10 mouse cellular contexts compared by ENCODE assay signal in genomic region chr4:114516651-114517050, GRCm38 (mm10).
DNase-seq lines count a peak whose midpoint lies in the region; ATAC-seq and TF ChIP-seq lines count a peak whose summit lies in the region.
"Had no signal": no experiment of that assay in that cellular context is flagged by ENCODE, and none has a peak within 500 bp of the region (broad histone marks: within the 10 kb centered on the region; RNA-seq: fewer than 3 reads in every experiment).

No protein-coding gene starts in this region.

- H3K27me3 ChIP-seq in heart, embryonic 12.5 days (replicated peaks), result peaks cover 43% of the 10 kb centered on the region
- H3K27me3 ChIP-seq in midbrain, embryonic 10.5 days (ENCODE audit: low read depth, poor library complexity, severe bottlenecking), result no peaks in the 10 kb centered on the region
- H3K27me3 ChIP-seq in midbrain, embryonic 14.5 days (ENCODE audit: control insufficient read depth, insufficient read depth, low read length), result no peaks in the 10 kb centered on the region
- no peaks in the 10 kb centered on the region for H3K27me3 ChIP-seq in kidney, postnatal 0 days (ENCODE audit: insufficient read depth, low read length)
- H3K27me3 ChIP-seq in midbrain, embryonic 13.5 days, result no peaks in the 10 kb centered on the region
- H3K27me3 ChIP-seq: megakaryocyte, embryonic 14.5 days had no signal

- H3K27ac ChIP-seq in heart, embryonic 12.5 days (ENCODE audit: poor library complexity, severe bottlenecking), result 0 out of 2 replicates have a peak overlapping the region, but pooled peaks have one; percentile 1
- 0 out of 2 replicates have a peak overlapping the region, but pooled peaks have one; percentile 23 for H3K27ac ChIP-seq in midbrain, embryonic 10.5 days (replicated peaks)
- H3K27ac ChIP-seq in midbrain, embryonic 14.5 days (replicated peaks; ENCODE audit: low read depth, low read length), result no peak overlapping the region
- H3K27ac ChIP-seq in kidney, postnatal 0 days, result no peak overlapping the region
- H3K27ac ChIP-seq in midbrain, embryonic 13.5 days, result no peak overlapping the region

- DNase-seq in heart, adult 18-20 months, result no peak
- DNase-seq in midbrain, embryonic 10.5 days (ENCODE audit: low spot score), result no peak
- no peak for DNase-seq in midbrain, embryonic 14.5 days
- peak; percentile 14 for DNase-seq in kidney, postnatal 0 days (ENCODE audit: low spot score)
- no peak for DNase-seq in layer of hippocampus, adult 9-11 months
- no peak for DNase-seq in thymus, adult 18-20 months

- H3K9ac ChIP-seq in heart, embryonic 12.5 days, result no peak overlapping the region
- H3K9ac ChIP-seq in midbrain, embryonic 14.5 days (replicated peaks; ENCODE audit: low read length), result no peak overlapping the region
- H3K9ac ChIP-seq in kidney, postnatal 0 days (ENCODE audit: low read depth, low read length), result no peak overlapping the region
- H3K9ac ChIP-seq in midbrain, embryonic 13.5 days (replicated peaks), result no peak overlapping the region

- no peak for ATAC-seq in heart, embryonic 12.5 days (ENCODE audit: insufficient number of reproducible peaks, low FRiP score)
- ATAC-seq in midbrain, embryonic 14.5 days (ENCODE audit: low FRiP score, low TSS enrichment), result no peak; the same call in 1 of the 2 replicates
- no peak; the same call in 1 of the 2 replicates for ATAC-seq in kidney, postnatal 0 days (replicated peaks; ENCODE audit: low FRiP score, low read depth)
- ATAC-seq in midbrain, embryonic 13.5 days, result peak; percentile 55; the same call in 1 of the 2 replicates
- ATAC-seq: forebrain, embryonic 16.5 days had no signal

- peaks cover 21% of the 10 kb centered on the region for H3K4me1 ChIP-seq in heart, embryonic 12.5 days (replicated peaks)
- H3K4me1 ChIP-seq in midbrain, embryonic 10.5 days, result peaks cover 17% of the 10 kb centered on the region; the same call in 1 of the 2 replicates
- H3K4me1 ChIP-seq in midbrain, embryonic 14.5 days (ENCODE audit: control insufficient read depth, insufficient read depth, low read length), result no peaks in the 10 kb centered on the region
- peaks cover 5% of the 10 kb centered on the region; the same call in 1 of the 2 replicates for H3K4me1 ChIP-seq in kidney, postnatal 0 days (replicated peaks; ENCODE audit: insufficient read depth, low read length)
- no peaks in the 10 kb centered on the region for H3K4me1 ChIP-seq in midbrain, embryonic 13.5 days (replicated peaks)
- H3K4me1 ChIP-seq: megakaryocyte, embryonic 14.5 days had no signal

- H3K9me3 ChIP-seq in heart, embryonic 12.5 days (replicated peaks), result no peaks in the 10 kb centered on the region
- H3K9me3 ChIP-seq in midbrain, embryonic 10.5 days (replicated peaks), result no peaks in the 10 kb centered on the region
- H3K9me3 ChIP-seq in midbrain, embryonic 14.5 days (ENCODE audit: control insufficient read depth, low read length), result no peaks in the 10 kb centered on the region
- H3K9me3 ChIP-seq in kidney, postnatal 0 days (replicated peaks; ENCODE audit: low read length), result no peaks in the 10 kb centered on the region
- no peaks in the 10 kb centered on the region for H3K9me3 ChIP-seq in midbrain, embryonic 13.5 days
- H3K9me3 ChIP-seq: megakaryocyte, embryonic 14.5 days had no signal

- no peak overlapping the region for H3K4me2 ChIP-seq in heart, embryonic 12.5 days
- H3K4me2 ChIP-seq in midbrain, embryonic 14.5 days (ENCODE audit: low read length), result no peak overlapping the region
- H3K4me2 ChIP-seq in kidney, postnatal 0 days (ENCODE audit: low read length), result no peak overlapping the region
- no peak overlapping the region for H3K4me2 ChIP-seq in midbrain, embryonic 13.5 days (replicated peaks)

- H3K4me3 ChIP-seq in heart, embryonic 12.5 days, result no peak overlapping the region
- H3K4me3 ChIP-seq in midbrain, embryonic 10.5 days, result no peak overlapping the region
- no peak overlapping the region for H3K4me3 ChIP-seq in midbrain, embryonic 14.5 days (replicated peaks; ENCODE audit: low read depth, low read length)
- H3K4me3 ChIP-seq in kidney, postnatal 0 days (replicated peaks; ENCODE audit: low read depth, low read length), result no peak overlapping the region
- H3K4me3 ChIP-seq in midbrain, embryonic 13.5 days (replicated peaks), result no peak overlapping the region
- H3K4me3 ChIP-seq: megakaryocyte, embryonic 14.5 days had no signal

- TF ChIP-seq CTCF in kidney, postnatal 0 days (IDR thresholded peaks at IDR 0.05; ENCODE audit: low read depth), result no peak

- no peaks in the 10 kb centered on the region for H3K36me3 ChIP-seq in heart, embryonic 12.5 days
- H3K36me3 ChIP-seq in midbrain, embryonic 10.5 days, result no peaks in the 10 kb centered on the region
- H3K36me3 ChIP-seq in midbrain, embryonic 14.5 days (ENCODE audit: control insufficient read depth, insufficient read depth, low read length), result no peaks in the 10 kb centered on the region
- no peaks in the 10 kb centered on the region for H3K36me3 ChIP-seq in kidney, postnatal 0 days (ENCODE audit: insufficient read depth, low read length)
- H3K36me3 ChIP-seq in midbrain, embryonic 13.5 days, result no peaks in the 10 kb centered on the region

- WGBS in heart, embryonic 12.5 days, result 55% methylated on average over 4 of the region's 4 CpGs
- 64% methylated on average over 4 of the region's 4 CpGs for WGBS in midbrain, embryonic 10.5 days
- WGBS in midbrain, embryonic 14.5 days, result 48% methylated on average over 4 of the region's 4 CpGs
- WGBS in kidney, postnatal 0 days, result 26% methylated on average over 4 of the region's 4 CpGs
- 54% methylated on average over 4 of the region's 4 CpGs for WGBS in midbrain, embryonic 13.5 days

Comparison
In these comparisons a context has a peak if more than half of its experiments do, and no peak if none do; other contexts are left out.
1. H3K27ac ChIP-seq: peak in heart, embryonic 12.5 days (single experiment) and midbrain, embryonic 10.5 days (single experiment); none in midbrain, embryonic 14.5 days (single experiment), kidney, postnatal 0 days (single experiment) and midbrain, embryonic 13.5 days (single experiment).